Mouse (Mus musculus): ENCODE data around the gene Ntn3. TPM values are rescaled to one million over a fixed set of nuclear protein-coding genes. Genes with fewer than 3 reads are reported as not detected.

Ntn3 gene
- polyA plus RNA-seq, 1 experiment from 2014 or later = 1.6 TPM

GRCm38 (mm10) chr17:24243311-24243969 lies 34.1 kb upstream of the Ntn3 start:
- Histone ChIP-seq H3K4me1 (ENCODE audit: control insufficient read depth in 2 of 2, insufficient read depth in 2 of 2, low read length in 2 of 2) (no peaks in the 10 kb centered on the region), H3K9me3 (ENCODE audit: control insufficient read depth, low read length) (peaks cover 4% of the 10 kb centered on the region; the same call in 1 of the 2 replicates), H3K27ac (replicated peaks in 1 of 2; ENCODE audit: control insufficient read depth in 1 of 2, insufficient read depth in 1 of 2, low read depth in 2 of 2, low read length in 2 of 2) (no peak overlapping the region), H3K4me2 (ENCODE audit: low read length) (no peak overlapping the region), H3K4me3 (ENCODE audit: control insufficient read depth in 1 of 2, insufficient read depth in 1 of 2, low read depth in 1 of 2, low read length in 2 of 2) (no peak overlapping the region), H3K27me3 (ENCODE audit: control insufficient read depth, insufficient read depth, low read length) (no peaks in the 10 kb centered on the region), H3K36me3 (ENCODE audit: control insufficient read depth, insufficient read depth, low read length) (peaks cover 93% of the 10 kb centered on the region), H3K9ac (ENCODE audit: low read length) (no peak overlapping the region)
- no peak for ATAC-seq (ENCODE audit: insufficient number of reproducible peaks, insufficient read depth, low FRiP score, low read depth)
- 90% methylated on average over 4 of the region's 4 CpGs for WGBS

GRCm38 (mm10) chr17:24236921-24237320 lies 27.6 kb upstream of the Ntn3 start:
- no peaks in the 10 kb centered on the region for H3K9me3 ChIP-seq (ENCODE audit: control insufficient read depth, low read length)
- H3K4me1 ChIP-seq (ENCODE audit: control insufficient read depth in 2 of 2, insufficient read depth in 2 of 2, low read length in 2 of 2) = no peaks in the 10 kb centered on the region; a peak in 1 of 4 replicates
- no peak overlapping the region for H3K4me2 ChIP-seq (ENCODE audit: low read length)
- 83% methylated on average over 7 of the region's 7 CpGs for WGBS
- H3K4me3 ChIP-seq (ENCODE audit: control insufficient read depth in 1 of 2, insufficient read depth in 1 of 2, low read depth in 1 of 2, low read length in 2 of 2) = no peak overlapping the region
- peaks cover 100% of the 10 kb centered on the region for H3K36me3 ChIP-seq (ENCODE audit: control insufficient read depth, insufficient read depth, low read length)
- no peak overlapping the region for H3K9ac ChIP-seq (ENCODE audit: low read length)
- H3K27ac ChIP-seq (replicated peaks in 1 of 2; ENCODE audit: control insufficient read depth in 1 of 2, insufficient read depth in 1 of 2, low read depth in 2 of 2, low read length in 2 of 2) = no peak overlapping the region
- H3K27me3 ChIP-seq (ENCODE audit: control insufficient read depth, insufficient read depth, low read length) = no peaks in the 10 kb centered on the region
- ATAC-seq (ENCODE audit: insufficient number of reproducible peaks, insufficient read depth, low FRiP score, low read depth) = no peak

- no peaks in the 10 kb centered on the region; a peak in 1 of 4 replicates for H3K4me1 ChIP-seq (ENCODE audit: control insufficient read depth in 2 of 2, insufficient read depth in 2 of 2, low read length in 2 of 2)
- H3K36me3 ChIP-seq (ENCODE audit: control insufficient read depth, insufficient read depth, low read length) = peaks cover 100% of the 10 kb centered on the region
- WGBS = 91% methylated on average over 1 of the region's 1 CpGs
- ATAC-seq (ENCODE audit: insufficient number of reproducible peaks, insufficient read depth, low FRiP score, low read depth) = no peak
- no peak overlapping the region for H3K4me3 ChIP-seq (ENCODE audit: control insufficient read depth in 1 of 2, insufficient read depth in 1 of 2, low read depth in 1 of 2, low read length in 2 of 2)
- no peaks in the 10 kb centered on the region for H3K9me3 ChIP-seq (ENCODE audit: control insufficient read depth, low read length)
- H3K4me2 ChIP-seq (ENCODE audit: low read length) = no peak overlapping the region
- H3K27ac ChIP-seq (replicated peaks in 1 of 2; ENCODE audit: control insufficient read depth in 1 of 2, insufficient read depth in 1 of 2, low read depth in 2 of 2, low read length in 2 of 2) = no peak overlapping the region
- no peaks in the 10 kb centered on the region for H3K27me3 ChIP-seq (ENCODE audit: control insufficient read depth, insufficient read depth, low read length)
- no peak overlapping the region for H3K9ac ChIP-seq (ENCODE audit: low read length)
Observed at GRCm38 (mm10) chr17:24236479-24236878, 27.1 kb upstream of the Ntn3 start.

GRCm38 (mm10) chr17:24227941-24228340 lies 18.6 kb upstream of the Ntn3 start:
- no peak for ATAC-seq (ENCODE audit: insufficient number of reproducible peaks, insufficient read depth, low FRiP score, low read depth)
- Histone ChIP-seq H3K36me3 (ENCODE audit: control insufficient read depth, insufficient read depth, low read length) (peaks cover 98% of the 10 kb centered on the region), H3K9me3 (ENCODE audit: control insufficient read depth, low read length) (no peaks in the 10 kb centered on the region), H3K4me3 (ENCODE audit: control insufficient read depth in 1 of 2, insufficient read depth in 1 of 2, low read depth in 1 of 2, low read length in 2 of 2) (no peak overlapping the region), H3K4me1 (ENCODE audit: control insufficient read depth in 2 of 2, insufficient read depth in 2 of 2, low read length in 2 of 2) (no peaks in the 10 kb centered on the region), H3K27me3 (ENCODE audit: control insufficient read depth, insufficient read depth, low read length) (no peaks in the 10 kb centered on the region), H3K9ac (ENCODE audit: low read length) (no peak overlapping the region), H3K4me2 (ENCODE audit: low read length) (no peak overlapping the region), H3K27ac (replicated peaks in 1 of 2; ENCODE audit: control insufficient read depth in 1 of 2, insufficient read depth in 1 of 2, low read depth in 2 of 2, low read length in 2 of 2) (no peak overlapping the region)
- WGBS = 88% methylated on average over 7 of the region's 7 CpGs

GRCm38 (mm10) chr17:24226721-24227120 lies 17.4 kb upstream of the Ntn3 start:
- Histone ChIP-seq H3K36me3 (ENCODE audit: control insufficient read depth, insufficient read depth, low read length) (peaks cover 92% of the 10 kb centered on the region), H3K27me3 (ENCODE audit: control insufficient read depth, insufficient read depth, low read length) (no peaks in the 10 kb centered on the region), H3K4me1 (ENCODE audit: control insufficient read depth in 2 of 2, insufficient read depth in 2 of 2, low read length in 2 of 2) (no peaks in the 10 kb centered on the region), H3K9ac (ENCODE audit: low read length) (no peak overlapping the region), H3K9me3 (ENCODE audit: control insufficient read depth, low read length) (no peaks in the 10 kb centered on the region), H3K27ac (replicated peaks in 1 of 2; ENCODE audit: control insufficient read depth in 1 of 2, insufficient read depth in 1 of 2, low read depth in 2 of 2, low read length in 2 of 2) (no peak overlapping the region), H3K4me3 (ENCODE audit: control insufficient read depth in 1 of 2, insufficient read depth in 1 of 2, low read depth in 1 of 2, low read length in 2 of 2) (no peak overlapping the region), H3K4me2 (ENCODE audit: low read length) (no peak overlapping the region)
- 92% methylated on average over 8 of the region's 8 CpGs for WGBS
- ATAC-seq (ENCODE audit: insufficient number of reproducible peaks, insufficient read depth, low FRiP score, low read depth) = no peak

GRCm38 (mm10) chr17:24225851-24226250 lies 16.5 kb upstream of the Ntn3 start:
- H3K9me3 ChIP-seq (ENCODE audit: control insufficient read depth, low read length) = no peaks in the 10 kb centered on the region
- H3K36me3 ChIP-seq (ENCODE audit: control insufficient read depth, insufficient read depth, low read length) = peaks cover 83% of the 10 kb centered on the region
- 79% methylated on average over 5 of the region's 5 CpGs for WGBS
- no peak for ATAC-seq (ENCODE audit: insufficient number of reproducible peaks, insufficient read depth, low FRiP score, low read depth)
- no peak overlapping the region for H3K9ac ChIP-seq (ENCODE audit: low read length)
- no peak overlapping the region for H3K4me3 ChIP-seq (ENCODE audit: control insufficient read depth in 1 of 2, insufficient read depth in 1 of 2, low read depth in 1 of 2, low read length in 2 of 2)
- H3K27ac ChIP-seq (replicated peaks in 1 of 2; ENCODE audit: control insufficient read depth in 1 of 2, insufficient read depth in 1 of 2, low read depth in 2 of 2, low read length in 2 of 2) = no peak overlapping the region
- no peak overlapping the region for H3K4me2 ChIP-seq (ENCODE audit: low read length)
- peaks cover 3 to 4% of the 10 kb centered on the region in 2 experiments for H3K4me1 ChIP-seq (ENCODE audit: control insufficient read depth in 2 of 2, insufficient read depth in 2 of 2, low read length in 2 of 2)
- H3K27me3 ChIP-seq (ENCODE audit: control insufficient read depth, insufficient read depth, low read length) = no peaks in the 10 kb centered on the region

- Histone ChIP-seq H3K9ac (ENCODE audit: low read length) (no peak overlapping the region), H3K27me3 (ENCODE audit: control insufficient read depth, insufficient read depth, low read length) (no peaks in the 10 kb centered on the region), H3K9me3 (ENCODE audit: control insufficient read depth, low read length) (no peaks in the 10 kb centered on the region), H3K4me2 (ENCODE audit: low read length) (no peak overlapping the region), H3K4me1 (ENCODE audit: control insufficient read depth in 2 of 2, insufficient read depth in 2 of 2, low read length in 2 of 2) (peaks cover 6 to 9% of the 10 kb centered on the region in 2 experiments), H3K36me3 (ENCODE audit: control insufficient read depth, insufficient read depth, low read length) (peaks cover 72% of the 10 kb centered on the region), H3K27ac (replicated peaks in 1 of 2; ENCODE audit: control insufficient read depth in 1 of 2, insufficient read depth in 1 of 2, low read depth in 2 of 2, low read length in 2 of 2) (no peak overlapping the region), H3K4me3 (ENCODE audit: control insufficient read depth in 1 of 2, insufficient read depth in 1 of 2, low read depth in 1 of 2, low read length in 2 of 2) (no peak overlapping the region)
- ATAC-seq (ENCODE audit: insufficient number of reproducible peaks, insufficient read depth, low FRiP score, low read depth) = no peak
- 85% methylated on average over 10 of the region's 10 CpGs for WGBS
Observed at GRCm38 (mm10) chr17:24224741-24225140, 15.4 kb upstream of the Ntn3 start.

GRCm38 (mm10) chr17:24223513-24223912 lies 14.2 kb upstream of the Ntn3 start:
- H3K27ac ChIP-seq (replicated peaks in 1 of 2; ENCODE audit: control insufficient read depth in 1 of 2, insufficient read depth in 1 of 2, low read depth in 2 of 2, low read length in 2 of 2) = no peak overlapping the region
- no peaks in the 10 kb centered on the region for H3K9me3 ChIP-seq (ENCODE audit: control insufficient read depth, low read length)
- no peaks in the 10 kb centered on the region for H3K27me3 ChIP-seq (ENCODE audit: control insufficient read depth, insufficient read depth, low read length)
- no peak overlapping the region for H3K4me3 ChIP-seq (ENCODE audit: control insufficient read depth in 1 of 2, insufficient read depth in 1 of 2, low read depth in 1 of 2, low read length in 2 of 2)
- no peak overlapping the region for H3K4me2 ChIP-seq (ENCODE audit: low read length)
- 82% methylated on average over 5 of the region's 5 CpGs for WGBS
- peaks cover 9 to 13% of the 10 kb centered on the region in 2 experiments for H3K4me1 ChIP-seq (ENCODE audit: control insufficient read depth in 2 of 2, insufficient read depth in 2 of 2, low read length in 2 of 2)
- peaks cover 61% of the 10 kb centered on the region for H3K36me3 ChIP-seq (ENCODE audit: control insufficient read depth, insufficient read depth, low read length)
- no peak for ATAC-seq (ENCODE audit: insufficient number of reproducible peaks, insufficient read depth, low FRiP score, low read depth)
- no peak overlapping the region for H3K9ac ChIP-seq (ENCODE audit: low read length)
